Mouse (Mus musculus) T-cell, adult 2 months (primary cell): ENCODE data around the gene Sbk2.

Source experiments
- DNase-seq: peaks from one replicate; pipeline ENCODE4 v3.0.0; 2022; ENCODE audit warnings: low spot score

The Sbk2 gene

GRCm38 (mm10) chr7:4950561-4951342 is 13.5 kb downstream of the Sbk2 start:
- no peak for DNase-seq

- peak; percentile 69 for DNase-seq
Measured at GRCm38 (mm10) chr7:4948386-4948785, 15.8 kb downstream of the Sbk2 start.

- no peak for DNase-seq
Measured at GRCm38 (mm10) chr7:4947855-4948254, 16.4 kb downstream of the Sbk2 start.

GRCm38 (mm10) chr7:4943223-4943815 is 20.9 kb downstream of the Sbk2 start:
- DNase-seq, result peak; percentile 89

GRCm38 (mm10) chr7:4942673-4943072 is 21.5 kb downstream of the Sbk2 start:
- no peak for DNase-seq

GRCm38 (mm10) chr7:4940068-4940479 is 24.1 kb downstream of the Sbk2 start:
- DNase-seq, result peak; percentile 80

GRCm38 (mm10) chr7:4938456-4938855 is 25.8 kb downstream of the Sbk2 start:
- DNase-seq, result peak; percentile 72

- DNase-seq, result no peak
Measured at GRCm38 (mm10) chr7:4937392-4937791, 26.8 kb downstream of the Sbk2 start.

- DNase-seq, result no peak
Measured at GRCm38 (mm10) chr7:4936832-4937231, 27.4 kb downstream of the Sbk2 start.

- DNase-seq, result no peak
Measured at GRCm38 (mm10) chr7:4934160-4934914, 29.9 kb downstream of the Sbk2 start.

- DNase-seq, result no peak
Measured at GRCm38 (mm10) chr7:4933103-4933502, 31.1 kb downstream of the Sbk2 start.

GRCm38 (mm10) chr7:4928323-4928722 is 35.9 kb downstream of the Sbk2 start:
- no peak for DNase-seq

GRCm38 (mm10) chr7:4927711-4928110 is 36.5 kb downstream of the Sbk2 start:
- DNase-seq, result no peak

GRCm38 (mm10) chr7:4926849-4927248 is 37.4 kb downstream of the Sbk2 start:
- DNase-seq, result no peak

- no peak for DNase-seq
Measured at GRCm38 (mm10) chr7:4925441-4926381, 38.5 kb downstream of the Sbk2 start, which contains the start of gene Ssc5d. TSS of gene Ssc5d (plus strand) at chr7:4925785.

- no peak for DNase-seq
Measured at GRCm38 (mm10) chr7:4924891-4925301, 39.3 kb downstream of the Sbk2 start.

GRCm38 (mm10) chr7:4924483-4924882 is 39.7 kb downstream of the Sbk2 start:
- DNase-seq, result no peak

GRCm38 (mm10) chr7:4923586-4924364 is 40.4 kb downstream of the Sbk2 start:
- DNase-seq, result no peak

- DNase-seq, result no peak
Measured at GRCm38 (mm10) chr7:4922931-4923565, 41.2 kb downstream of the Sbk2 start.

- peak; percentile 66 for DNase-seq
Measured at GRCm38 (mm10) chr7:4922508-4922907, 41.7 kb downstream of the Sbk2 start.
